ENCODE assay signal across 20 mouse cellular contexts in genomic region chr4:69255826-69256753, GRCm38 (mm10).
DNase-seq lines count a peak whose midpoint lies in the region; ATAC-seq lines count a peak whose summit lies in the region.
"Had no signal": no experiment of that assay in that cellular context is flagged by ENCODE, and none has a peak within 500 bp of the region (broad histone marks: within the 10 kb centered on the region; RNA-seq: fewer than 3 reads in every experiment).

No protein-coding gene starts in this region.

- H3K4me2 ChIP-seq in hindbrain, embryonic 11.5 days (replicated peaks; ENCODE audit: low read depth, low read length), result no peak overlapping the region
- no peak overlapping the region for H3K4me2 ChIP-seq in forebrain, embryonic 13.5 days
- H3K4me2 ChIP-seq in hindbrain, embryonic 14.5 days (replicated peaks), result no peak overlapping the region
- H3K4me2 ChIP-seq in midbrain, embryonic 16.5 days (ENCODE audit: low read length), result no peak overlapping the region
- H3K4me2 ChIP-seq: heart, embryonic 11.5 days; intestine, embryonic 15.5 days; limb, embryonic 13.5 days; liver, embryonic 15.5 days had no signal

- no peaks in the 10 kb centered on the region for H3K27me3 ChIP-seq in hindbrain, embryonic 11.5 days (ENCODE audit: control insufficient read depth, insufficient read depth, low read length)
- H3K27me3 ChIP-seq in hindbrain, embryonic 10.5 days (ENCODE audit: insufficient read depth, poor library complexity, severe bottlenecking), result no peaks in the 10 kb centered on the region
- H3K27me3 ChIP-seq in forebrain, embryonic 13.5 days, result no peaks in the 10 kb centered on the region
- no peaks in the 10 kb centered on the region for H3K27me3 ChIP-seq in hindbrain, embryonic 14.5 days (ENCODE audit: control insufficient read depth, insufficient read depth, low read length)
- H3K27me3 ChIP-seq in midbrain, embryonic 16.5 days (ENCODE audit: control insufficient read depth, insufficient read depth, low read depth, low read length), result no peaks in the 10 kb centered on the region
- H3K27me3 ChIP-seq: intestine, embryonic 15.5 days; limb, embryonic 13.5 days; liver, embryonic 15.5 days had no signal

- H3K9me3 ChIP-seq in hindbrain, embryonic 11.5 days (ENCODE audit: control insufficient read depth, low read length), result no peaks in the 10 kb centered on the region
- no peaks in the 10 kb centered on the region for H3K9me3 ChIP-seq in hindbrain, embryonic 10.5 days
- H3K9me3 ChIP-seq in forebrain, embryonic 13.5 days (replicated peaks), result no peaks in the 10 kb centered on the region
- no peaks in the 10 kb centered on the region for H3K9me3 ChIP-seq in hindbrain, embryonic 14.5 days (ENCODE audit: control insufficient read depth, low read length)
- H3K9me3 ChIP-seq in midbrain, embryonic 16.5 days (replicated peaks; ENCODE audit: control insufficient read depth, low read length, poor library complexity, severe bottlenecking), result no peaks in the 10 kb centered on the region
- H3K9me3 ChIP-seq: intestine, embryonic 15.5 days; limb, embryonic 13.5 days; liver, embryonic 15.5 days had no signal

- H3K4me1 ChIP-seq in hindbrain, embryonic 11.5 days (replicated peaks; ENCODE audit: control insufficient read depth, insufficient read depth, low read length), result no peaks in the 10 kb centered on the region
- no peaks in the 10 kb centered on the region for H3K4me1 ChIP-seq in hindbrain, embryonic 10.5 days (replicated peaks)
- H3K4me1 ChIP-seq in forebrain, embryonic 13.5 days, result no peaks in the 10 kb centered on the region
- peaks cover 6% of the 10 kb centered on the region; the same call in 1 of the 2 replicates for H3K4me1 ChIP-seq in hindbrain, embryonic 14.5 days (replicated peaks; ENCODE audit: control insufficient read depth, insufficient read depth, low read length)
- peaks cover 8% of the 10 kb centered on the region for H3K4me1 ChIP-seq in midbrain, embryonic 16.5 days (ENCODE audit: control insufficient read depth, insufficient read depth, low read length)
- H3K4me1 ChIP-seq: intestine, embryonic 15.5 days; limb, embryonic 13.5 days; liver, embryonic 15.5 days had no signal

- WGBS in hindbrain, embryonic 11.5 days, result 53% methylated on average over 9 of the region's 9 CpGs
- 61% methylated on average over 9 of the region's 9 CpGs for WGBS in hindbrain, embryonic 10.5 days
- 33% methylated on average over 9 of the region's 9 CpGs for WGBS in forebrain, embryonic 13.5 days
- WGBS in hindbrain, embryonic 14.5 days, result 36% methylated on average over 9 of the region's 9 CpGs
- WGBS in midbrain, embryonic 16.5 days, result 26% methylated on average over 9 of the region's 9 CpGs

- no peak overlapping the region for H3K4me3 ChIP-seq in hindbrain, embryonic 11.5 days (ENCODE audit: low read depth, low read length)
- no peak overlapping the region for H3K4me3 ChIP-seq in hindbrain, embryonic 10.5 days
- H3K4me3 ChIP-seq in forebrain, embryonic 13.5 days, result no peak overlapping the region
- H3K4me3 ChIP-seq in hindbrain, embryonic 14.5 days (replicated peaks; ENCODE audit: low read length), result no peak overlapping the region
- H3K4me3 ChIP-seq in midbrain, embryonic 16.5 days (ENCODE audit: low read depth, low read length), result no peak overlapping the region
- H3K4me3 ChIP-seq: intestine, embryonic 15.5 days; limb, embryonic 13.5 days; liver, embryonic 15.5 days had no signal

- peak; percentile 74 for ATAC-seq in hindbrain, embryonic 11.5 days (ENCODE audit: low FRiP score)
- ATAC-seq in forebrain, embryonic 13.5 days, result peak; percentile 63
- peak; percentile 90 for ATAC-seq in hindbrain, embryonic 14.5 days (ENCODE audit: low FRiP score)
- ATAC-seq in midbrain, embryonic 16.5 days, result peak; percentile 93
- ATAC-seq: intestine, embryonic 15.5 days; lung, postnatal 0 days had no signal

- no peak overlapping the region for H3K9ac ChIP-seq in hindbrain, embryonic 11.5 days (ENCODE audit: low read depth, low read length)
- H3K9ac ChIP-seq in forebrain, embryonic 13.5 days, result no peak overlapping the region
- H3K9ac ChIP-seq in hindbrain, embryonic 14.5 days, result no peak overlapping the region
- 0 out of 2 replicates have a peak overlapping the region, but pooled peaks have one; percentile 17 for H3K9ac ChIP-seq in midbrain, embryonic 16.5 days (ENCODE audit: low read depth, low read length)
- H3K9ac ChIP-seq: intestine, embryonic 15.5 days; limb, embryonic 13.5 days; liver, embryonic 15.5 days had no signal

- no peaks in the 10 kb centered on the region for H3K36me3 ChIP-seq in hindbrain, embryonic 11.5 days (ENCODE audit: control insufficient read depth, insufficient read depth, low read length)
- H3K36me3 ChIP-seq in hindbrain, embryonic 10.5 days, result no peaks in the 10 kb centered on the region
- no peaks in the 10 kb centered on the region for H3K36me3 ChIP-seq in forebrain, embryonic 13.5 days (ENCODE audit: poor library complexity, severe bottlenecking)
- H3K36me3 ChIP-seq in hindbrain, embryonic 14.5 days (replicated peaks; ENCODE audit: control insufficient read depth, insufficient read depth), result no peaks in the 10 kb centered on the region
- no peaks in the 10 kb centered on the region for H3K36me3 ChIP-seq in midbrain, embryonic 16.5 days (ENCODE audit: control insufficient read depth, insufficient read depth, low read length)
- H3K36me3 ChIP-seq: intestine, embryonic 15.5 days; limb, embryonic 13.5 days; liver, embryonic 15.5 days had no signal

- H3K27ac ChIP-seq in hindbrain, embryonic 11.5 days (ENCODE audit: low read depth, low read length), result no peak overlapping the region
- H3K27ac ChIP-seq in hindbrain, embryonic 10.5 days, result no peak overlapping the region
- H3K27ac ChIP-seq in forebrain, embryonic 13.5 days, result no peak overlapping the region
- H3K27ac ChIP-seq in hindbrain, embryonic 14.5 days, result no peak overlapping the region; the same call in 1 of the 2 replicates
- 0 out of 2 replicates have a peak overlapping the region, but pooled peaks have one; percentile 5 for H3K27ac ChIP-seq in midbrain, embryonic 16.5 days (ENCODE audit: low read length)
- H3K27ac ChIP-seq: intestine, embryonic 15.5 days; limb, embryonic 13.5 days; liver, embryonic 15.5 days had no signal

- no peak for DNase-seq in hindbrain, embryonic 11.5 days (ENCODE audit: low spot score)
- no peak for DNase-seq in hindbrain, embryonic 10.5 days (ENCODE audit: low spot score)
- no peak for DNase-seq in hindbrain, embryonic 14.5 days (ENCODE audit: low spot score)
- no peak for DNase-seq in gastrocnemius, adult 8-10 months (ENCODE audit: low spot score in 2 of 2)
- no peak for DNase-seq in ovary, postnatal 14 days (ENCODE audit: low spot score)
- no peak for DNase-seq in gastrocnemius, postnatal 25 days
- DNase-seq: adrenal gland, postnatal 14 days; cerebellum, adult 8-10 months; embryo, embryonic 11 days; gastrocnemius, postnatal 14 days; heart, postnatal 14 days; kidney, postnatal 14 days; right cerebral cortex, postnatal 14 days had no signal
